Mouse (Mus musculus): ENCODE data around the gene Mcoln3. TPM values are rescaled to one million over a fixed set of nuclear protein-coding genes. Genes with fewer than 3 reads are reported as not detected.
A peak's percentile ranks its signal among the peaks of the same experiment; 100 is the strongest.

The Mcoln3 gene
- total and polyA plus RNA-seq, 2 experiments from 2014 or later: 0.38 TPM

DNA sequence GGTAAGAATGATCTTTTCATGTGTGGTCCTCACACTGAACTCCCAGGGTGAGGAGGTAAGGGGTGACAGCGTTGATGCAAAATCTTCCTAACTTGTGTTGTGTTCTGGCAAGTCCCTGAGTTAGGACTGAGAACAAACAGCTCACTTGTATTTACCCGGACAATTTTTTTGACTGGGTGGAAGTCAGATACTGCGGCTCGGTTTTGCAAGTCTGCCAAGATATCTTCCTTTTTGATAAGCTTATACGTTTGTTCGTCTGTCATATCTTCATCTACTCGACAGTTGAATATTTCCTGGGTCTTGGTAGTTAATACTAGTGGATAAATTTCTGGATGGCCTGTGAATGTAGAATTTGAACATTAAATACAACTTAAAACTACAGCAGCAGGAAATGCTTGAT, 20.3 kb upstream of the Mcoln3 start:
- no peak for ATAC-seq (ENCODE audit: low FRiP score)
- Histone ChIP-seq H3K4me2 (ENCODE audit: low read depth, low read length, poor library complexity, severe bottlenecking) (no peak overlapping the region), H3K4me3 (ENCODE audit: low read depth, low read length) (no peak overlapping the region), H3K36me3 (ENCODE audit: insufficient read depth, low read length) (no peaks in the 10 kb centered on the region), H3K9me3 (ENCODE audit: low read length) (no peaks in the 10 kb centered on the region), H3K9ac (replicated peaks; ENCODE audit: low read length, poor library complexity, severe bottlenecking) (no peak overlapping the region), H3K27me3 (ENCODE audit: insufficient read depth, low read length) (no peaks in the 10 kb centered on the region), H3K27ac (ENCODE audit: low read depth, low read length) (no peak overlapping the region), H3K4me1 (ENCODE audit: insufficient read depth, low read length) (no peaks in the 10 kb centered on the region)
- DNase-seq (ENCODE audit: low spot score): no peak
- 95% methylated on average over 7 of the region's 7 CpGs for WGBS
- TF ChIP-seq CTCF (IDR thresholded peaks at IDR 0.05): no peak

GRCm38 (mm10) chr3:146097861-146098260, 19.4 kb upstream of the Mcoln3 start:
- WGBS: 88% methylated on average over 4 of the region's 4 CpGs
- Histone ChIP-seq H3K36me3 (ENCODE audit: insufficient read depth, low read length) (no peaks in the 10 kb centered on the region), H3K9me3 (ENCODE audit: low read length) (no peaks in the 10 kb centered on the region), H3K9ac (replicated peaks; ENCODE audit: low read length, poor library complexity, severe bottlenecking) (no peak overlapping the region), H3K4me3 (ENCODE audit: low read depth, low read length) (no peak overlapping the region), H3K4me2 (ENCODE audit: low read depth, low read length, poor library complexity, severe bottlenecking) (no peak overlapping the region), H3K4me1 (ENCODE audit: insufficient read depth, low read length) (no peaks in the 10 kb centered on the region), H3K27me3 (ENCODE audit: insufficient read depth, low read length) (no peaks in the 10 kb centered on the region), H3K27ac (ENCODE audit: low read depth, low read length) (no peak overlapping the region)
- no peak for TF ChIP-seq CTCF (IDR thresholded peaks at IDR 0.05)
- no peak for DNase-seq (ENCODE audit: low spot score)
- ATAC-seq (ENCODE audit: low FRiP score): no peak

DNA sequence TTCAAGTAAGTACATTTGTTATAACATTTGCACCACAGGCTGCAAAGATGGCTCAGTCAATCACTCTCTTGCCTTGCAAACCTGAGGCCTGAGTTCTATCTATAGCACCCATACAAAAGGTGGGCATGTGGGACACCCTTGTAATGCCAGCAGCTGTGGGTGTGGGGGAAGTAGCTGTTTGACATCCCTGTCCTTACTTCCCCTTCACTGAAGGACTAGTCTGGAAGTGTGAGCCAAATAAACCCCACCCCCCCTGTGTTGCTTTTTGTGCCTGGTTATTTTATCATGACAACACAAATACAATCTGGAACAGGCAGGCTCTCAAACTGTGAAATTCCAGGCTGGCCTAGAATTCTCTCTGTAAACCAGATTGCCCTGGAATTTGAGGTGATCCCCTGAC, 17.3 kb upstream of the Mcoln3 start:
- TF ChIP-seq CTCF (IDR thresholded peaks at IDR 0.05): no peak
- H3K4me1 ChIP-seq (ENCODE audit: insufficient read depth, low read length): no peaks in the 10 kb centered on the region
- H3K36me3 ChIP-seq (ENCODE audit: insufficient read depth, low read length): no peaks in the 10 kb centered on the region
- H3K9ac ChIP-seq (replicated peaks; ENCODE audit: low read length, poor library complexity, severe bottlenecking): no peak overlapping the region
- H3K4me3 ChIP-seq (ENCODE audit: low read depth, low read length): no peak overlapping the region
- H3K27me3 ChIP-seq (ENCODE audit: insufficient read depth, low read length): no peaks in the 10 kb centered on the region
- ATAC-seq (ENCODE audit: low FRiP score) (no peak), DNase-seq (ENCODE audit: low spot score) (no peak)
- H3K4me2 ChIP-seq (ENCODE audit: low read depth, low read length, poor library complexity, severe bottlenecking): no peak overlapping the region
- no peak overlapping the region for H3K27ac ChIP-seq (ENCODE audit: low read depth, low read length)
- no peaks in the 10 kb centered on the region for H3K9me3 ChIP-seq (ENCODE audit: low read length)

- 62% methylated on average over 6 of the region's 6 CpGs for WGBS
- H3K27me3 ChIP-seq (ENCODE audit: insufficient read depth, low read length): no peaks in the 10 kb centered on the region
- TF ChIP-seq CTCF (IDR thresholded peaks at IDR 0.05): peak; percentile 10; the same call in 1 of the 2 replicates
- no peak overlapping the region for H3K4me3 ChIP-seq (ENCODE audit: low read depth, low read length)
- DNase-seq (ENCODE audit: low spot score): no peak
- ATAC-seq (ENCODE audit: low FRiP score): no peak
- H3K27ac ChIP-seq (ENCODE audit: low read depth, low read length): no peak overlapping the region
- H3K4me2 ChIP-seq (ENCODE audit: low read depth, low read length, poor library complexity, severe bottlenecking): no peak overlapping the region
- no peaks in the 10 kb centered on the region for H3K9me3 ChIP-seq (ENCODE audit: low read length)
- no peak overlapping the region for H3K9ac ChIP-seq (replicated peaks; ENCODE audit: low read length, poor library complexity, severe bottlenecking)
- H3K36me3 ChIP-seq (ENCODE audit: insufficient read depth, low read length): no peaks in the 10 kb centered on the region
- no peaks in the 10 kb centered on the region for H3K4me1 ChIP-seq (ENCODE audit: insufficient read depth, low read length)
Observed at GRCm38 (mm10) chr3:146102049-146102448, 15.2 kb upstream of the Mcoln3 start.

DNA sequence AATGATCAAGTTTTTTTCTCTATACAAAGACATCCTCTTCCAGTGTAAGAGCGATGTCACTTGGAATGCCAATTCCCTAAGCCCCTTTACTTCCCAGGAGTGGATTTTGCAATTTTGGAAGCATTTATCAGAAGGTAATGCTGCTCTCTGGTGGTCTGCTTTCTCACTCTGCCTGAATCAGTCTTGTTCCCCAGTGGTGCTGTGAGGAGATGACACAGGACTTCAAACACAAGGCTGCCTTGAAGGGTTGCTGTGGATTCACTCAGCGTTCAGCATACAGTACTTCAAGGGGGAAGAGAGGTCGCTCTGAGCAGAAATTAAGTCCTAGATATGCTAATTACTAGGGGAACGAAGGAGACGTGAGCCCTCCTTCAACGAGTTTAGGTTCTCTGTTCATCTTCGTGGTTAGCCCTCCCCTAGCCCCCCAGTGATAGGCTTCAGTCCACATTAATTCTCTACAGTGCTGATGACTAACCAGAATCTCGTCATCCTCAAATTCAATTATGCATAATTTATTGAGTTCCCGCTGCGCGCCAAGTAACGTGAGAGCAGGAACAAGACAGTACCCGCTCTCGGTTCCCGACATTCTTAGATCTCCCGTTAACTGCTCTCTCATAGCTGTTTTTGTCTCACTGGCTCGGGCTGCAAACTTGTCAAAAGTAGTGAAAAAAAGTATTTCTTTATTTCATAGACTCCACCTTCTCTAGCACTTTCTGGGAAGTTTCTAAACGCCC, 10.0 kb upstream of the Mcoln3 start:
- WGBS: 3% methylated on average over 18 of the region's 18 CpGs
- peak overlapping the region; percentile 34 for H3K4me3 ChIP-seq (ENCODE audit: low read depth, low read length)
- ATAC-seq (ENCODE audit: low FRiP score) (peak; percentile 88), DNase-seq (ENCODE audit: low spot score) (peak; percentile 70)
- no peaks in the 10 kb centered on the region for H3K9me3 ChIP-seq (ENCODE audit: low read length)
- no peaks in the 10 kb centered on the region for H3K27me3 ChIP-seq (ENCODE audit: insufficient read depth, low read length)
- H3K27ac ChIP-seq (ENCODE audit: low read depth, low read length): no peak overlapping the region
- no peaks in the 10 kb centered on the region for H3K36me3 ChIP-seq (ENCODE audit: insufficient read depth, low read length)
- peak; percentile 82 for TF ChIP-seq CTCF (IDR thresholded peaks at IDR 0.05)
- peak overlapping the region; percentile 44; the same call in 1 of the 2 replicates for H3K9ac ChIP-seq (replicated peaks; ENCODE audit: low read length, poor library complexity, severe bottlenecking)
- peak overlapping the region; percentile 71 for H3K4me2 ChIP-seq (ENCODE audit: low read depth, low read length, poor library complexity, severe bottlenecking)
- H3K4me1 ChIP-seq (ENCODE audit: insufficient read depth, low read length): no peaks in the 10 kb centered on the region

- 10% methylated on average over 18 of the region's 18 CpGs for WGBS
- H3K27ac ChIP-seq (ENCODE audit: low read depth, low read length): no peak within 1 kb of the TSS
- no peak for TF ChIP-seq CTCF (IDR thresholded peaks at IDR 0.05)
Observed at GRCm38 (mm10) chr3:146107921-146108571, 9.2 kb upstream of the Mcoln3 start, which contains the start of gene Wdr63. TSS of gene Wdr63 (minus strand) at chr3:146108130.

More at GRCm38 (mm10) chr3:146107921-146108571, 9.2 kb upstream of the Mcoln3 start, which contains the start of gene Wdr63:
- ATAC-seq (ENCODE audit: low FRiP score) (peak; percentile 96), DNase-seq (ENCODE audit: low spot score) (peak; percentile 95)
- Histone ChIP-seq H3K4me1 (ENCODE audit: insufficient read depth, low read length) (no peaks in the 10 kb centered on the region), H3K9me3 (ENCODE audit: low read length) (no peaks in the 10 kb centered on the region), H3K4me2 (ENCODE audit: low read depth, low read length, poor library complexity, severe bottlenecking) (peak within 1 kb of the TSS; percentile 71), H3K27me3 (ENCODE audit: insufficient read depth, low read length) (0 out of 2 replicates have a peak, but pooled peaks cover under 1% of the 10 kb centered on the region), H3K4me3 (ENCODE audit: low read depth, low read length) (peak within 1 kb of the TSS; percentile 34), H3K36me3 (ENCODE audit: insufficient read depth, low read length) (no peaks in the 10 kb centered on the region), H3K9ac (replicated peaks; ENCODE audit: low read length, poor library complexity, severe bottlenecking) (peak within 1 kb of the TSS; percentile 44; the same call in 1 of the 2 replicates)

Measured in midbrain, postnatal 0 days (tissue).